Mouse (Mus musculus): ENCODE measurements around the gene Mrpl47. TPM values are rescaled to one million over a fixed set of nuclear protein-coding genes. Genes with fewer than 3 reads are reported as not detected.
A peak's percentile ranks its signal among the peaks of the same experiment; 100 is the strongest.
"Not testable (repeated sequence)": the region's sequence is repeated elsewhere in the genome, so short reads cannot be mapped to it uniquely, and the experiment has no call there.

Gene Mrpl47
- polyA plus RNA-seq, 1 experiment from 2014 or later, result 16.1 TPM

GRCm38 (mm10) chr3:32713711-32714110, 23.7 kb downstream of the Mrpl47 start:
- H3K4me3 ChIP-seq (ENCODE audit: low read depth, low read length), result no peak overlapping the region
- ATAC-seq, result no peak
- WGBS, result 94% methylated on average over 3 of the region's 3 CpGs
- no peaks in the 10 kb centered on the region for H3K9me3 ChIP-seq (ENCODE audit: low read length)
- H3K9ac ChIP-seq (replicated peaks; ENCODE audit: low read depth), result no peak overlapping the region
- H3K4me2 ChIP-seq (replicated peaks; ENCODE audit: low read depth, low read length), result no peak overlapping the region
- no peak for DNase-seq (ENCODE audit: low spot score)
- H3K27ac ChIP-seq (ENCODE audit: low read length), result no peak overlapping the region
- H3K27me3 ChIP-seq (replicated peaks; ENCODE audit: insufficient read depth, low read length), result no peaks in the 10 kb centered on the region
- TF ChIP-seq CTCF (IDR thresholded peaks at IDR 0.05) (no peak), EP300 (IDR thresholded peaks at IDR 0.05) (no peak)
- no peaks in the 10 kb centered on the region; the same call in 1 of the 2 replicates for H3K4me1 ChIP-seq (ENCODE audit: insufficient read depth, low read depth, low read length)
- H3K36me3 ChIP-seq (ENCODE audit: insufficient read depth, low read length), result peaks cover 29% of the 10 kb centered on the region; the same call in 1 of the 2 replicates

GRCm38 (mm10) chr3:32709388-32709787, 28.0 kb downstream of the Mrpl47 start:
- Histone ChIP-seq H3K27ac (ENCODE audit: low read length) (peak overlapping the region; percentile 90), H3K27me3 (replicated peaks; ENCODE audit: insufficient read depth, low read length) (no peaks in the 10 kb centered on the region), H3K9me3 (ENCODE audit: low read length) (no peaks in the 10 kb centered on the region), H3K4me1 (ENCODE audit: insufficient read depth, low read depth, low read length) (no peaks in the 10 kb centered on the region; the same call in 1 of the 2 replicates), H3K36me3 (ENCODE audit: insufficient read depth, low read length) (peaks cover 5% of the 10 kb centered on the region; the same call in 1 of the 2 replicates), H3K4me3 (ENCODE audit: low read depth, low read length) (peak overlapping the region; percentile 95), H3K4me2 (replicated peaks; ENCODE audit: low read depth, low read length) (peak overlapping the region; percentile 61), H3K9ac (replicated peaks; ENCODE audit: low read depth) (peak overlapping the region; percentile 88)
- no peak for TF ChIP-seq CTCF (IDR thresholded peaks at IDR 0.05)
- no peak for TF ChIP-seq EP300 (IDR thresholded peaks at IDR 0.05)
- ATAC-seq (no peak), DNase-seq (ENCODE audit: low spot score) (no peak)
- 6% methylated on average over 9 of the region's 9 CpGs for WGBS

GRCm38 (mm10) chr3:32708368-32709231, 28.8 kb downstream of the Mrpl47 start:
- TF ChIP-seq EP300 (IDR thresholded peaks at IDR 0.05) (no peak), CTCF (IDR thresholded peaks at IDR 0.05) (peak; percentile 37)
- ATAC-seq (peak; percentile 99), DNase-seq (ENCODE audit: low spot score) (peak; percentile 99)
- under 1% methylated on average over 88 of the region's 90 CpGs for WGBS
- H3K4me1 ChIP-seq (ENCODE audit: insufficient read depth, low read depth, low read length), result no peaks in the 10 kb centered on the region; the same call in 1 of the 2 replicates
- peak overlapping the region; percentile 61 for H3K4me2 ChIP-seq (replicated peaks; ENCODE audit: low read depth, low read length)
- peak overlapping the region; percentile 95 for H3K4me3 ChIP-seq (ENCODE audit: low read depth, low read length)
- H3K9ac ChIP-seq (replicated peaks; ENCODE audit: low read depth), result peak overlapping the region; percentile 88
- peak overlapping the region; percentile 90 for H3K27ac ChIP-seq (ENCODE audit: low read length)
- H3K27me3 ChIP-seq (replicated peaks; ENCODE audit: insufficient read depth, low read length), result no peaks in the 10 kb centered on the region
- H3K9me3 ChIP-seq (ENCODE audit: low read length), result no peaks in the 10 kb centered on the region
- peaks cover 3% of the 10 kb centered on the region; the same call in 1 of the 2 replicates for H3K36me3 ChIP-seq (ENCODE audit: insufficient read depth, low read length)

- Histone ChIP-seq H3K9me3 (ENCODE audit: low read length) (no peaks in the 10 kb centered on the region), H3K4me2 (replicated peaks; ENCODE audit: low read depth, low read length) (peak overlapping the region; percentile 61), H3K4me3 (ENCODE audit: low read depth, low read length) (peak overlapping the region; percentile 95), H3K4me1 (ENCODE audit: insufficient read depth, low read depth, low read length) (no peaks in the 10 kb centered on the region; the same call in 1 of the 2 replicates), H3K36me3 (ENCODE audit: insufficient read depth, low read length) (0 out of 2 replicates have a peak, but pooled peaks cover 3% of the 10 kb centered on the region), H3K9ac (replicated peaks; ENCODE audit: low read depth) (no peak overlapping the region), H3K27ac (ENCODE audit: low read length) (no peak overlapping the region), H3K27me3 (replicated peaks; ENCODE audit: insufficient read depth, low read length) (no peaks in the 10 kb centered on the region)
- ATAC-seq (no peak), DNase-seq (ENCODE audit: low spot score) (no peak)
- TF ChIP-seq EP300 (IDR thresholded peaks at IDR 0.05), result no peak
- TF ChIP-seq CTCF (IDR thresholded peaks at IDR 0.05), result no peak
- WGBS, result 5% methylated on average over 4 of the region's 4 CpGs
Measured at GRCm38 (mm10) chr3:32708052-32708367, 29.4 kb downstream of the Mrpl47 start.

GRCm38 (mm10) chr3:32705647-32706348, 31.6 kb downstream of the Mrpl47 start, which contains the start of gene Actl6a:
Actl6a (plus strand) TSS chr3:32706298.
- not testable (repeated sequence) for H3K27me3 ChIP-seq (replicated peaks; ENCODE audit: insufficient read depth, low read length); H3K4me1 ChIP-seq (ENCODE audit: insufficient read depth, low read depth, low read length); H3K9ac ChIP-seq (replicated peaks; ENCODE audit: low read depth); ATAC-seq; H3K36me3 ChIP-seq (ENCODE audit: insufficient read depth, low read length); H3K27ac ChIP-seq (ENCODE audit: low read length); H3K4me3 ChIP-seq (ENCODE audit: low read depth, low read length); H3K9me3 ChIP-seq (ENCODE audit: low read length); DNase-seq (ENCODE audit: low spot score); H3K4me2 ChIP-seq (replicated peaks; ENCODE audit: low read depth, low read length)
- 77% methylated on average over 9 of the region's 9 CpGs for WGBS

GRCm38 (mm10) chr3:32704632-32705031, 32.8 kb downstream of the Mrpl47 start:
- H3K36me3 ChIP-seq (ENCODE audit: insufficient read depth, low read length); H3K27ac ChIP-seq (ENCODE audit: low read length); H3K4me1 ChIP-seq (ENCODE audit: insufficient read depth, low read depth, low read length); H3K4me2 ChIP-seq (replicated peaks; ENCODE audit: low read depth, low read length); ATAC-seq; H3K27me3 ChIP-seq (replicated peaks; ENCODE audit: insufficient read depth, low read length); H3K9me3 ChIP-seq (ENCODE audit: low read length); DNase-seq (ENCODE audit: low spot score); H3K9ac ChIP-seq (replicated peaks; ENCODE audit: low read depth); H3K4me3 ChIP-seq (ENCODE audit: low read depth, low read length): not testable (repeated sequence)
- WGBS, result 79% methylated on average over 10 of the region's 10 CpGs

- H3K4me2 ChIP-seq (replicated peaks; ENCODE audit: low read depth, low read length); H3K27ac ChIP-seq (ENCODE audit: low read length); H3K4me1 ChIP-seq (ENCODE audit: insufficient read depth, low read depth, low read length); H3K9ac ChIP-seq (replicated peaks; ENCODE audit: low read depth); DNase-seq (ENCODE audit: low spot score); H3K9me3 ChIP-seq (ENCODE audit: low read length); H3K36me3 ChIP-seq (ENCODE audit: insufficient read depth, low read length); H3K27me3 ChIP-seq (replicated peaks; ENCODE audit: insufficient read depth, low read length); H3K4me3 ChIP-seq (ENCODE audit: low read depth, low read length); ATAC-seq: not testable (repeated sequence)
- 84% methylated on average over 6 of the region's 6 CpGs for WGBS
Measured at GRCm38 (mm10) chr3:32704021-32704420, 33.4 kb downstream of the Mrpl47 start.
